Mouse (Mus musculus): ENCODE results near the gene Myh11.
A peak's percentile ranks its signal among the peaks of the same experiment; 100 is the strongest.
"Not testable (repeated sequence)": the region's sequence is repeated elsewhere in the genome, so short reads cannot be mapped to it uniquely, and the experiment has no call there.

Myh11 gene

GRCm38 (mm10) chr16:14162988-14163416 is 128.2 kb downstream of the Myh11 start, which contains the start of the genes Nde1 and Marf1:
Nde1 (plus strand) TSS chr16:14163275.
Marf1 (minus strand) TSS chr16:14163351.
- peak; percentile 87 for DNase-seq (ENCODE audit: low read depth)

- no peak for DNase-seq (ENCODE audit: low read depth)
Observed at GRCm38 (mm10) chr16:14160941-14161340, 130.2 kb downstream of the Myh11 start.

- DNase-seq (ENCODE audit: low read depth): peak; percentile 66
Observed at GRCm38 (mm10) chr16:14159746-14160131, 131.4 kb downstream of the Myh11 start.

GRCm38 (mm10) chr16:14158936-14159745 is 132.0 kb downstream of the Myh11 start:
- peak; percentile 97 for DNase-seq (ENCODE audit: low read depth)

- DNase-seq (ENCODE audit: low read depth): no peak
Observed at GRCm38 (mm10) chr16:14158536-14158935, 132.6 kb downstream of the Myh11 start.

- DNase-seq (ENCODE audit: low read depth): no peak
Observed at GRCm38 (mm10) chr16:14156312-14156711, 134.9 kb downstream of the Myh11 start.

GRCm38 (mm10) chr16:14155638-14156037 is 135.5 kb downstream of the Myh11 start:
- not testable (repeated sequence) for DNase-seq (ENCODE audit: low read depth)

GRCm38 (mm10) chr16:14151718-14152117 is 139.5 kb downstream of the Myh11 start:
- no peak for DNase-seq (ENCODE audit: low read depth)

- no peak for DNase-seq (ENCODE audit: low read depth)
Observed at GRCm38 (mm10) chr16:14147712-14148111, 143.5 kb downstream of the Myh11 start.
